Mouse (Mus musculus): ENCODE data around the gene Tcf7l2.

Tcf7l2 gene

GRCm38 (mm10) chr19:55761086-55761485, 19.5 kb downstream of the Tcf7l2 start:
- DNase-seq, result no peak

DNA sequence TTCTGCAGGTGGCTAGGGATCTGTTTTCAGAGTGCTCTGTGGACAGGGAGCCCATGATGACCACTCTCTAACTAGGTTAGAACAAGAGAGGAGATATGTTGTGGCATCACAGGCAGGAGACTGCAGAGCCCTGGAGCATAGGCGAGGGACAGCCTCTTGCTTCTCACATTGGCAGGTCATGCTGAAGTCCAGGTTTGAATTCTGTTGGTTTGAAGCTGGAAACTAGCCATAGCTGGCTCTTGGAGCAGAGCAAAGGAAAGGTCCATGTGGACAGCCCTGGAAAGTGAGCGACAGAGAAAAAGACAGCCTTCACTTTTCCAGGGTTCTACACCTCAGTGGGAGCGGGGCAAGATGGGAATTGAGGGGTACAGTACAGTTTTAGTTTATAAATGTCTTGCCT, 20.6 kb downstream of the Tcf7l2 start:
- no peak for DNase-seq

- no peak for DNase-seq
These were observed 24.2 kb downstream of the Tcf7l2 start for GRCm38 (mm10) chr19:55765814-55766213.

GRCm38 (mm10) chr19:55767104-55767503, 25.5 kb downstream of the Tcf7l2 start:
- DNase-seq, result no peak

GRCm38 (mm10) chr19:55767579-55767978, 26.0 kb downstream of the Tcf7l2 start:
- no peak for DNase-seq

GRCm38 (mm10) chr19:55768246-55768645, 26.6 kb downstream of the Tcf7l2 start:
- DNase-seq, result no peak

DNA sequence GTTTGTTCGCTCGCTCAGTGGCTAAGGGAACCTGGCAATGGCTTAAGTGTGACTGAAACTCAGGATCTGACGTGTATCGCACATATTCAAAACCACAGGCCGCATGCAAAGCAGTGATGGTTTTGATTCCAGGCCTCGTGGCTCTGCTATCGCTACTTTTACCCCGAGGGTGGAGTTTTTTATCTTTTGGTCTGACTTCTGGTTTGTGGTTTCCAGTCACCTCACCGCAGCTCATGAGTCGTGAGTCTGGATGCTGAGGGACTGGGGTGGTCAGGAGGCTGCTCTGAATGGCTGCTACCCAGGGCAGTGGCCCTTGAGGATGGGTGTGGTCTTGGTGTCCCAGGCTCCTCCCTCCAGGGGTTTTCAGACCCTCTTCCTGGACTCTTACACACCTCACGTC, 27.3 kb downstream of the Tcf7l2 start:
- no peak for DNase-seq

DNA sequence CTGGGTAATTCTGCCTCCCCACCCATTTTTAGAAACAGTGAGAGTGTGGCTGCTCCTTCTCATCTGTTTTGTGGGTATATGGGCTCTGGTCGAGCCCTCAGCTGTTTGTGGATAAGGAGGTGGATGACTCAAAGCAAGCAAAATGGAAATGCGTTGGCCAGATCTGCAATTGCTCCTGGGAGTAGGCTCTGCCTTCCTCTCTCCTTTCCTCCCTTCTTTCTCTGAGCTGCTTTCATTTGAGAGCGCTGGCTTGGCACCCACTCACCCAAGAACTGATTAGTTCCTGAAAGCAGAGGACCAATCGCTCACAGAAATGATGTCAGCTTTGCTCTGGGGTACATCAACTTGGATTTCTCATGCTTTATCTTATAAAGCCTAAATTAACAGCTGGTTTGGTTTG, 32.7 kb downstream of the Tcf7l2 start:
- no peak for DNase-seq

DNA sequence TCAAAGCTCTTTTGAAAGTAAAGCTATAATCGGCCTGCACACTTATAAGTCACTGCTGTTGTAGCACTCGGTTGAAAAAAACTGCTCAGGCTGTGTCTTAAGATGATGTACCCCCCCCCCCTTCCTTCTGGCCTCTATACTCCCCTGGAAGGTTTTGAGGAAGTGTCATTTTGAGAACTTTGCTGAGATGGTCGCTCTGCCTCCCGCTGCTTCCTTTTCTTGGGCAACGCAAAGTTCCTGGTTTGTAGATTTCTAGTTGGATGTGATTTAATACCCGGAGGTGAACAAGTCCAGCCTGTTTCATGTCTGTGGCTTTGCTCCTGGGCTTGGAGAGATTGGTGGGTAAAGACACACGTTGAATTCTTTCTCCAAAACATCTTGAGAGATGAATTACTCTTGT, 33.2 kb downstream of the Tcf7l2 start:
- no peak for DNase-seq

GRCm38 (mm10) chr19:55779871-55780270, 38.3 kb downstream of the Tcf7l2 start:
- DNase-seq, result no peak

DNA sequence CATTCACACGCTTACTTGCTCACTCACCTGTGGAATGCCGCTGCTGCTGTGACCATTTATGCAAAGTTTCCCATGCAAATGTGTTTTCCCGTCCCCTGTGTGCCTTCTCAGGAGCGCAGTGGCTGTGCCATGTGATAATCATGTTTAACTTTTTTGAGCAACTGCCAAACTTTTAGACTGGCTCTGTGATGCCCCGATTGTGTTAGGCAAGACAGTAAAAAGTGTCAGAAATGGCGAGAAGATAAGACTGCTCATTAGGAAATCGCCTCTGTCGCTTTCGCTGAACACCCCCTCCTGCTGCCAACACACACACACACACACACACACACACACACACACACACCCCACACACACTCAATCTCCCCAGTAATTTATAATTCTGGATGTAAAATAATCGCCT, 39.5 kb downstream of the Tcf7l2 start:
- no peak for DNase-seq

GRCm38 (mm10) chr19:55781681-55782080, 40.1 kb downstream of the Tcf7l2 start:
- DNase-seq, result no peak

- DNase-seq, result no peak
These were observed 43.3 kb downstream of the Tcf7l2 start for GRCm38 (mm10) chr19:55784796-55785418.

- DNase-seq, result no peak
These were observed 45.8 kb downstream of the Tcf7l2 start for GRCm38 (mm10) chr19:55787420-55787819.

GRCm38 (mm10) chr19:55788285-55788904, 46.8 kb downstream of the Tcf7l2 start:
- DNase-seq, result no peak

DNA sequence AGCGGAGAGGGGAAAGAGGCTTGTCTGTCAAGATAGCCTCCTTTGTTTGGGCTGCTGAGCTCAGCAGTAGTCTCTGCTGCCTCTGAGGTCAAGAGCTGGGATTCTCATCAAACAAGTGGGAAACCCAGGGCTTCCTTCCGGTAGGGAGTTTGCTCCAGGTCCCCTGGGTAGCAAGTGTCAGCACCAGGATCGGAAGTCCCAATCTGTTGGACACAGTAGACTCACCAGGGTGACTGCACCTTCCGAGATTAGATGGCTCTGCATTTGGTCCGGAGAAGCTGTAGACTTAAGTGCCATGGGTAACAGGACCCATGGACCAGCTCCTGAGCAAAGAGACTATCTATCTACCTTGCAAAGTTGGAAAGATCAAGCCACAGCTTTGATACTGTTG, 47.3 kb downstream of the Tcf7l2 start:
- no peak for DNase-seq

- DNase-seq, result no peak
These were observed 48.2 kb downstream of the Tcf7l2 start for GRCm38 (mm10) chr19:55789838-55790237.

- DNase-seq, result no peak
These were observed 49.7 kb downstream of the Tcf7l2 start for GRCm38 (mm10) chr19:55791293-55791692.

GRCm38 (mm10) chr19:55791886-55792285, 50.3 kb downstream of the Tcf7l2 start:
- DNase-seq, result no peak

DNA sequence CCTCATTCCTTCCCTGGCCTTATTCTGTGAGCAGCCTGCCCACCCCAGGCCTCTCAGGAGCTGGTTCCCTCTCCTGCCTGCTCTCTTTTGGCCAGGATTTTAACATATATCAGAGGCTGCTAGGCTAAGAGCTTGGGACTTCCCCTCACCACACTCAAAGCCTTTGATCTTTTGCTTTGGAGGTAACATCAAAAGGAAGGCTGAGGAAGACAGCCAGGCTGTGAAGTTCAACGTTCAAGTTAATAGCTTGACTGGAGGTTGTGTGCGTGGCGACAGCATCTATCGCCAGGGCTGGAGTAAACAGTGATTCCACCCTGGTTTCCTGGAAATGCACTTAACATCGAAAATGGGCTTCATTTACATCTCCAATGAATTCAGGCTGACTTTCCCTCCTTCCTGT, 51.0 kb downstream of the Tcf7l2 start:
- no peak for DNase-seq

DNA sequence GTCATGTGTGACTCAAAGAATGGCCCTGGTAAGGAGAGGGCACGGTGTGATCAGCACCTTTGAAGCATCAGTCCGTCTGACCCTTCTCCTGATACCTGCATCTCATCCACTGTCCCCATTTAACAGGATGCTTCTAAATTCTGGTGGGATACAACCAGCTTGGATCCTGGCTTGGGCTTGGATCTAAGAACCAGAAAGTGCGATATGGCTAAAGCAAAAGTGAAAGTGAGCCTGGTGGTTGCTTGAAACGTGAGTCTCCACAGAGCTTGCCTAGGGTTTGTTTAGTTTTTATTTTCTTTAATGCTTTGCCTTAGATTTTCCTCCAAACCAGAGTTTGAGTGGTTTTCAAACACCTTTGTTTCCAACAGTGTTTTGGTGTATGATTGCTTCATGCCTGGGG, 51.4 kb downstream of the Tcf7l2 start:
- DNase-seq, result no peak

DNA sequence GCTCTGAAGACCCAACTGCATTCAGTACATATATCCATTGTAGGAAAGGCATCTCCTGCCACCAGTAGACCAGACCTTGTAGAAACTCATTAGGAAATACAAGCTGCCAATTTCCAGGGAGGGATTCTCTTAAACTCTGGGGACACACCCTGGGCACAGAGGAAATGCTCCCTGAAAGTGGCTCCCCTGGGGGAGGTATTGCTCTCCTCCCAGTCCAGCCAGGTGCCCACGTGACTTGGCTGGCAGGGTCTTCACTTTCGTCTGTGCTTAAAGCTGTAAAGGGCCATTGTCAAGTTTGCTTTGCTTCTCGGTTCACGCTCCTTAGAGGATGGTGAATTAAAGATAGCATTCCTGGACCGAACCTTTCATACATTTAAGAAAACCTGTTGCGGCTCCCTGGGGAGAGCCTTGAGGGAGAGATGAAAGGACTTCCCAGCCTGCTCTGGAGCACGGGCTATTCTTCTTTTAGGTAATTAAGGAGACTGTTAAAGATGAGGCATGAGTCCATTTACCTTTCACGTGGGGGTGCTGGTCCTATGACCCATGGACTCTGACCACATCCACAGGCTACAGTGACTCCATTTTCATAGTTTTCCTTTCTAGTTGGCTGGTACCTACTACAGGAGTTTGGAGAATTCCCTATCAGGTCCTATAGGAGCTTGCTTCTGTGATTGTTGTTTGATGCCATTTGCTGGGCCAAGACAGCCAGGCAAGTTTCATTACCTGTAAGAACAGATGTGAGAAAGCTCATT, 52.8 kb downstream of the Tcf7l2 start:
- DNase-seq, result no peak

DNA sequence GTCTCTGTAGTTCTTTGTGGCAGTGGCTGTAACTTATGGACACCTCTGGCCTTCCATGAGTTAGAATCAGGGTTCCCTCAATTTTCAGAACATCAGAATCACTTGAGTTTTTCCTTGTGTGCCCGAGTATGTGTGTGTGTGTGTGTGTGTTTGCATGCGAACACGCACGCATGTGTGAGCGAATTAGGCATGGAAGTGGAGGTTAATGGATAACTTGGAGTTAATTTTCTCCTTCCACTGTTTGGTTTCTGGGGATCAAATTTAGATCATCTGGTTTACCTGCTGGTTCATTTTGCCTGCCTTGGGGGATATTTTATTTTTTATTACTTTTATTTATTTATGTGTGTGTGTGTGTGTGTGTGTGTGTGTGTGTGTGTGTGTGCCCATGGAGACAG, 53.3 kb downstream of the Tcf7l2 start:
- no peak for DNase-seq

GRCm38 (mm10) chr19:55795349-55795748, 53.7 kb downstream of the Tcf7l2 start:
- DNase-seq, result no peak

Measured in cerebellum, adult 8-10 months (tissue).